Mouse (Mus musculus) thymus, adult 2 months (tissue): ENCODE data around the gene Scamp4. TPM values are rescaled to one million over a fixed set of nuclear protein-coding genes. Genes with fewer than 3 reads are reported as not detected.
"Not testable (repeated sequence)": the region's sequence is repeated elsewhere in the genome, so short reads cannot be mapped to it uniquely, and the experiment has no call there.

Source experiments
- DNase-seq: peaks from one replicate; pipeline ENCODE4 v3.0.0; 2021
- H3K27ac ChIP-seq: fragments of 200-500 bp; 2 replicates; pipeline ENCODE4 v1.5.1; 2012; ENCODE audit warnings: low read length, control low read depth; ENCODE audit not compliant: control insufficient read depth, insufficient read depth
- H3K27me3 ChIP-seq: fragments of 200-500 bp; 2 replicates; pipeline ENCODE4 v1.6.1; 2012; ENCODE audit warnings: mild to moderate bottlenecking, low read length, moderate library complexity, mixed read lengths; ENCODE audit not compliant: control insufficient read depth, insufficient read depth
- H3K36me3 ChIP-seq: fragments of 200-500 bp; 2 replicates; pipeline ENCODE4 v1.6.1; 2012; ENCODE audit warnings: mild to moderate bottlenecking, low read length, moderate library complexity; ENCODE audit not compliant: control insufficient read depth, insufficient read depth
- H3K4me1 ChIP-seq: fragments of 200-500 bp; replicated peaks from 2 replicates; pipeline ENCODE4 v1.6.1; 2012; ENCODE audit warnings: low read length; ENCODE audit not compliant: control insufficient read depth, insufficient read depth
- H3K4me3 ChIP-seq: fragments of 200-500 bp; 2 replicates; pipeline ENCODE4 v1.5.1; 2012; ENCODE audit warnings: mild to moderate bottlenecking, low read length, control low read depth, moderate library complexity; ENCODE audit not compliant: control insufficient read depth, insufficient read depth
- CTCF ChIP-seq: fragments of 200-500 bp; IDR thresholded peaks from 2 replicates; pipeline ENCODE4 v1.5.1; 2012; ENCODE audit warnings: mild to moderate bottlenecking, control low read depth, low read length, moderate library complexity, borderline replicate concordance; ENCODE audit not compliant: control insufficient read depth, poor library complexity, insufficient read depth; ENCODE audit errors: extremely low read depth
- POLR2A ChIP-seq: fragments of 200-500 bp; IDR thresholded peaks from 2 replicates; pipeline ENCODE4 v1.6.1; 2012; ENCODE audit warnings: mild to moderate bottlenecking, low read length, control low read depth, moderate library complexity; ENCODE audit not compliant: control insufficient read depth, poor library complexity, insufficient read depth; ENCODE audit errors: extremely low read depth
- WGBS: fragments of 180-500 bp; shearing (Covaris S2); methylation state at CpG from one replicate; pipeline ENCODE4 v1.1.7; 2018; 5-methylcytosine and 5-hydroxymethylcytosine counted together
- polyA plus RNA-seq: library from polyadenylated mRNA; depleted of rRNA; stranded (reverse); fragments of >200 nt; gene quantifications from 2 replicates; pipeline ENCODE4 v1.2.3, GENCODE M21; 2012

The Scamp4 gene
- polyA plus RNA-seq, 1 experiment = 156 TPM

- H3K27ac ChIP-seq = peak within 1 kb of the TSS; percentile 99
- TF ChIP-seq POLR2A = peak; percentile 94
- no peak for TF ChIP-seq CTCF
- whole genome bisulfite sequencing = 3% methylated on average over 85 of the region's 85 CpGs
These were observed 20.2 kb downstream of the Scamp4 start, which contains the start of gene Csnk1g2 for GRCm38 (mm10) chr10:80622661-80623456. Csnk1g2 (plus strand) TSS chr10:80622838.

GRCm38 (mm10) chr10:80623457-80624191 lies 21.0 kb downstream of the Scamp4 start:
- no peak for TF ChIP-seq CTCF
- TF ChIP-seq POLR2A = peak; percentile 61
- H3K27me3 ChIP-seq = no peaks in the 10 kb centered on the region
- peak; percentile 88 for DNase-seq
- H3K4me3 ChIP-seq = peak overlapping the region; percentile 89
- 1% methylated on average over 15 of the region's 15 CpGs for WGBS
- H3K4me1 ChIP-seq = peaks cover 39% of the 10 kb centered on the region
- no peaks in the 10 kb centered on the region for H3K36me3 ChIP-seq
- peak overlapping the region; percentile 99 for H3K27ac ChIP-seq

More at GRCm38 (mm10) chr10:80622661-80623456, 20.2 kb downstream of the Scamp4 start, which contains the start of gene Csnk1g2:
- peak within 1 kb of the TSS; percentile 89 for H3K4me3 ChIP-seq
- H3K27me3 ChIP-seq = no peaks in the 10 kb centered on the region
- H3K36me3 ChIP-seq = no peaks in the 10 kb centered on the region
- peak; percentile 78 for DNase-seq
- peaks cover 36% of the 10 kb centered on the region for H3K4me1 ChIP-seq

DNA sequence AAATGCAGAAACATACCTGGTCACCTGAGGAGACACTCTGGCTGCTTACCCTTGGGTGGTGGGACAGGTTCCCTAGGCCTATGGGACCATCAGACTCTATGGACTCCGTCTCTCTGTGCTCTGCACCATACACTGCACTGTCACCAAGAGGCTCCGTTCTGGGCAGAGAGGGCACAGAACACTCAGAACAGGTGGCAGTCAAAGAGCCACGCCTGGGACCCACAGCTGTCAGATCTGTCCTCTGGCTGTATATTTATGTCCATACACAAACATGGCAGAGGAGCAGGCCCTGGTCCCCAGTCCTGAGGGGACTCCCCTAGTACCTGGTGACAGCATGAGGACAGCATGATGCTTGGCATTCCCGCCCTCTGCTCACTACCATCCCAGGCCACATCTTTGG lies 23.1 kb downstream of the Scamp4 start:
- Histone ChIP-seq H3K4me3 (no peak overlapping the region), H3K27ac (no peak overlapping the region)
- WGBS = 84% methylated on average over 4 of the region's 4 CpGs

DNA sequence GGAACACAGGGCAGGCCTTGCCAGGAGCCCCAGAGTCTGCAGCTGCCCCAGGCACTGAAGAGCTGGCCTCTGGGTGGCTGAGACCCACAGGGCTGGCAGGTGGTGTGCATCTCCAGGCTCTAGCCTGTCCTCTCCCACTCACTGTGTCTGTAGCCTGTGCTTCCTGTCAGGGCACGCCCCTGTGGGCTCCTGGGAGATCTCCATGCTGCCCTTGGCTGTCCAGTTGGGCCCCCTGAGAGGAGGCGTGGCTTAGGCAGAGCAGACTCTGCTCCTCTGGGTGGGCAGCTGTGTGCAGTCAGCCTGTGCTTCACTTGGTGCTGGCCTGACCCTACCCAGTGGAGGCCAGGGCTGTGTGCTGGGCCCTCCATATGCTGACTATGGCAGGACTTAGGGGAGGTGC lies 25.0 kb downstream of the Scamp4 start:
- no peak for DNase-seq
- no peaks in the 10 kb centered on the region for H3K36me3 ChIP-seq
- TF ChIP-seq CTCF = no peak
- TF ChIP-seq POLR2A = no peak
- H3K4me1 ChIP-seq = peaks cover 55% of the 10 kb centered on the region
- no peak overlapping the region for H3K27ac ChIP-seq
- no peak overlapping the region for H3K4me3 ChIP-seq
- 75% methylated on average over 2 of the region's 2 CpGs for WGBS
- no peaks in the 10 kb centered on the region for H3K27me3 ChIP-seq

More for the DNA sequence above, 23.1 kb downstream of the Scamp4 start:
- TF ChIP-seq CTCF (no peak), POLR2A (no peak)
- DNase-seq = no peak
- Histone ChIP-seq H3K4me1 (peaks cover 59% of the 10 kb centered on the region), H3K27me3 (no peaks in the 10 kb centered on the region), H3K36me3 (no peaks in the 10 kb centered on the region)

DNA sequence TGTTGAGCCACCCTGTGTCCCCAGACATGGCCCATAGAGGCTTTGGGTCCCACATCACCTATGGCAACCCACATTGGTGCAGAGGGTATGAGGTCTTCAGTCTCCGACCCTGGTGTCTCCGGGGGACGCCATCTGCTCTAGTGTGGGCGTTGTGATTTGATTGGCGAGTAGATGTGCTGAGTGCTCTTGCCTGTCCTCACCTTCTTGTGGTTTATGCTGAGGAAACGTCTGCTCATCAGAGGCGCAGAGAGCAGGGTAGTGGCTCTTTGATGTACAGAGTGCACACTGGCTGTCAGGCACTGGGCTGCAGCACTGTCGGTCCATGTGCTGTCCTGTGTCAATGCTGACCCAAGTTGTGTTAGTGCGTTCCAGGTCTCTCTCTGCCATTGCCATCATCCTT lies 26.3 kb downstream of the Scamp4 start:
- 12% methylated on average over 9 of the region's 9 CpGs for WGBS
- DNase-seq = no peak
- H3K27me3 ChIP-seq = no peaks in the 10 kb centered on the region
- no peak overlapping the region for H3K4me3 ChIP-seq
- H3K36me3 ChIP-seq = peaks cover 3% of the 10 kb centered on the region
- H3K4me1 ChIP-seq = peaks cover 51% of the 10 kb centered on the region
- TF ChIP-seq CTCF (no peak), POLR2A (no peak)
- no peak overlapping the region for H3K27ac ChIP-seq

DNA sequence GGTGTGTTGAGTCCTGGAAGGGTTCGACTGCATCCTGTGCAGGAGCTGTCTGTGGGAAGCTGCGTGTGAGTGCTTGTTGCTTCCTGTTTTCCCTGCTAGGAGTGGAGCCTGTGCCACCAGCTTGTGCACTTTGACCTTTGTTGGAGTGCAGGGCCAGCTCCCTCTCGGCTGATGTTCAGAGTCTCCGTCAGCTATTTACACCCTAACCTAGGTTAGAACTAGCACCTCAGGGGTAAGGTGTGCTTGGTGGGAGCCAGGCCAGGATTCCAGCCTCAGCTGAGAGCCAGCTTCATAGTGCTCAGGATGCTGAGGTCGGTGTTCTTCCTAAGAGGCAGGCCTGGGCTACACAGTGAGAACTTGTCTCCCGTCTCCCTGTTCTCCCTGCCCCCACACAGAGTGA lies 32.7 kb downstream of the Scamp4 start:
- no peak for DNase-seq
- Histone ChIP-seq H3K4me1 (peaks cover 2% of the 10 kb centered on the region; the same call in 1 of the 2 replicates), H3K4me3 (no peak overlapping the region), H3K27me3 (no peaks in the 10 kb centered on the region), H3K36me3 (peaks cover 57% of the 10 kb centered on the region), H3K27ac (no peak overlapping the region)
- 94% methylated on average over 6 of the region's 6 CpGs for WGBS
- TF ChIP-seq CTCF = no peak
- TF ChIP-seq POLR2A = no peak

DNA sequence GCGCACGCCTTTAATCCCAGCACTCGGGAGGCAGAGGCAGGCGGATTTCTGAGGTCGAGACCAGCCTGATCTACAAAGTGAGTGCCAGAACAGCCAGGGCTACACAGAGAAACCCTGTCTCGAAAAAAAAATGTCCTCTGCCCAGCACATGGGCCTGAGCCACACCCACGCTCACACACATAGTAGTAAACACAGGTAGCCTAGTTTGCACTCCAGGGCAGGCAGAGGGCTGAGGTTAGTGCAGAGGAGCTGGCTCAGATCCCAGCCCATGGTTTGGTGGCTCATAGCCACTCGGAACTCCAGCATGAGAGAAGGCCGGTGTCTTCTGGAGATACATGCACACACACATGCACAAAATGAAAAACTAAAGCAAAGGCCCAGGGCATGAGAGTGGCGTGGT lies 44.3 kb downstream of the Scamp4 start:
- no peaks in the 10 kb centered on the region for H3K36me3 ChIP-seq
- no peaks in the 10 kb centered on the region for H3K27me3 ChIP-seq
- no peak for DNase-seq
- WGBS = 97% methylated on average over 10 of the region's 10 CpGs
- no peak for TF ChIP-seq CTCF
- no peak for TF ChIP-seq POLR2A
- H3K4me3 ChIP-seq = no peak overlapping the region
- H3K27ac ChIP-seq = no peak overlapping the region
- no peaks in the 10 kb centered on the region; the same call in 1 of the 2 replicates for H3K4me1 ChIP-seq

- H3K4me1 ChIP-seq, H3K27me3 ChIP-seq, H3K27ac ChIP-seq, H3K4me3 ChIP-seq, DNase-seq, H3K36me3 ChIP-seq: not testable (repeated sequence)
- WGBS = 95% methylated on average over 6 of the region's 6 CpGs
These were observed 47.2 kb downstream of the Scamp4 start for GRCm38 (mm10) chr10:80649910-80650309.
